Mouse (Mus musculus) intestine, postnatal 0 days (tissue): ENCODE measurements at regions not wholly inside any gene's neighbourhood (a gene's known extent, or its start where the extent isn't known, plus 50 kb on each side); places are given as distances from the start of the nearest gene placed in this dataset.

Experiments
- ATAC-seq: fragments of 200-750 bp; cut with Nextera tagmentation; 2 replicates; pipeline ENCODE4 v1.8.0; 2017; ENCODE audit warnings: mild to moderate bottlenecking, moderate TSS enrichment, moderate library complexity
- H3K27ac ChIP-seq: fragments of 300-500 bp; sonication (generic); 2 replicates; pipeline ENCODE4 v1.5.1; 2014; ENCODE audit warnings: mild to moderate bottlenecking, low read depth, low read length, moderate library complexity
- H3K27me3 ChIP-seq: fragments of 300-500 bp; sonication (generic); replicated peaks from 2 replicates; pipeline ENCODE4 v1.6.1; 2014; ENCODE audit warnings: low read length, mixed read lengths; ENCODE audit not compliant: control insufficient read depth, insufficient read depth
- H3K36me3 ChIP-seq: fragments of 300-500 bp; sonication (generic); 2 replicates; pipeline ENCODE4 v1.6.1; 2014; ENCODE audit warnings: mild to moderate bottlenecking, moderate library complexity; ENCODE audit not compliant: control insufficient read depth, insufficient read depth
- H3K4me1 ChIP-seq: fragments of 300-500 bp; sonication (generic); replicated peaks from 2 replicates; pipeline ENCODE4 v1.6.1; 2014; ENCODE audit warnings: antibody characterized with exemption, low read length, mixed read lengths; ENCODE audit not compliant: control insufficient read depth, insufficient read depth
- H3K4me2 ChIP-seq: fragments of 300-500 bp; sonication (generic); replicated peaks from 2 replicates; pipeline ENCODE4 v1.6.1; 2014; ENCODE audit warnings: low read depth, mild to moderate bottlenecking, moderate library complexity
- H3K4me3 ChIP-seq: fragments of 300-500 bp; sonication (generic); 2 replicates; pipeline ENCODE4 v1.5.1; 2014; ENCODE audit warnings: low read depth, low read length
- H3K9ac ChIP-seq: fragments of 300-500 bp; sonication (generic); 2 replicates; pipeline ENCODE4 v1.6.1; 2014; ENCODE audit warnings: mild to moderate bottlenecking, low read depth, low read length
- H3K9me3 ChIP-seq: fragments of 300-500 bp; sonication (generic); 2 replicates; pipeline ENCODE4 v1.6.1; 2016; ENCODE audit warnings: mixed run types; ENCODE audit not compliant: control insufficient read depth
- CTCF ChIP-seq: sonication (generic); IDR thresholded peaks from 2 replicates; pipeline ENCODE4 v1.5.1; 2016; ENCODE audit warnings: low read depth, mild to moderate bottlenecking, control low read depth, antibody characterized with exemption, moderate library complexity
- WGBS: fragments of 180-500 bp; shearing (Covaris S2); extraction: QIAGEN DNeasy Blood & Tissue Kit; methylation state at CpG from one replicate; pipeline ENCODE4 v1.1.7; 2014; 5-methylcytosine and 5-hydroxymethylcytosine counted together

GRCm38 (mm10) chr7:67424810-67425485 lies 52.3 kb upstream of the Mef2a start:
- no peak overlapping the region for H3K4me3 ChIP-seq
- H3K27me3 ChIP-seq, result no peaks in the 10 kb centered on the region
- no peak overlapping the region for H3K9ac ChIP-seq
- no peak for ATAC-seq
- no peak for TF ChIP-seq CTCF
- no peaks in the 10 kb centered on the region for H3K4me1 ChIP-seq
- H3K27ac ChIP-seq, result no peak overlapping the region
- no peaks in the 10 kb centered on the region for H3K9me3 ChIP-seq
- WGBS, result 65% methylated on average over 8 of the region's 8 CpGs
- no peaks in the 10 kb centered on the region for H3K36me3 ChIP-seq
- H3K4me2 ChIP-seq, result no peak overlapping the region
